Mouse (Mus musculus): Measurements from ENCODE around the gene Gatc. TPM values are rescaled to one million over a fixed set of nuclear protein-coding genes. Genes with fewer than 3 reads are reported as not detected.
"Not testable (repeated sequence)": the region's sequence is repeated elsewhere in the genome, so short reads cannot be mapped to it uniquely, and the experiment has no call there.

Gatc gene
- polyA plus RNA-seq, 1 experiment = 8.3 TPM

DNA sequence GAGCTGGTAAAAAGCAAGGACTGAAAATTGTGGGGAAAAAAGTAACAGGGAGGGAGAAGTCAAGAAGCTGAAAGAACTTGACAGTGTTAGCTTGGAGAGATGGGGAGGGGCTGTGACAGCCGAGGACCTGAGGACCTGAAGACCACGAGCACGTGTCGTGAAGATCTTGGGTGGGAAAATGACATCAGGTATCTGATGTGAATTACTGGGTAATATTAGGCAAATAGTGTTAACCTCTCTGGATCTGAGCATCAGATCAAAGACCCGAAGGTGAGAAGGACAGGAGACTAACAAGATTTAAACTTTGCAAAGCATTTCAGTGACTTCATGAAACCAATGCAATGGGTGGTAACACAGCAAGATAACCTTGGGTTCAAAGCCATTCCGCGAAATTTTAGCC lies 971 bp downstream of the Gatc start:
- 10% methylated on average over 7 of the region's 7 CpGs for WGBS
- no peak for DNase-seq (ENCODE audit: low read depth, low spot score)

- DNase-seq (ENCODE audit: low read depth, low spot score) = no peak
- WGBS = 62% methylated on average over 3 of the region's 3 CpGs
Measured at GRCm38 (mm10) chr5:115333626-115334025, 7.4 kb downstream of the Gatc start.

DNA sequence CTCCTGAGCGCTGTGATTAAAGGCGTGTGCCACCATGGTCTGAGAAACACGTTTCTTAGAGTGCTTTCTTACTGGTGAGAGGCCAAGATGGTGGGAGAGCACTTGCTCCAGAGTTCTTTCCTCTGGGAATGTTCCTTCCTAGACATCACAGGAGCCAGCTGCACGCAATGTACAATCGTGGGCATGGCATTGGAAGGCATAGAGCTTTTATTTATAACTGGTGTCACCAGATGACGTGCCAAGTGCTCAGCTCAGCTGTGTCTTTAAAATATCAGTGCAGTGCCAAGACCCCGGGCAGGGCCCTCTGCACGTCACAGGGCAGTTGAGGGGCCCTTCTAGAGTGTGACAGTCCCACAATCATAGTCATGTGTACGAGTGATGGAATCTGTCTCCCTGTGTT lies 10.0 kb downstream of the Gatc start:
- 81% methylated on average over 9 of the region's 9 CpGs for WGBS
- no peak for DNase-seq (ENCODE audit: low read depth, low spot score)

- 1% methylated on average over 55 of the region's 55 CpGs for WGBS
- no peak for DNase-seq (ENCODE audit: low read depth, low spot score)
Measured at GRCm38 (mm10) chr5:115327610-115328548, 13.1 kb downstream of the Gatc start.

DNA sequence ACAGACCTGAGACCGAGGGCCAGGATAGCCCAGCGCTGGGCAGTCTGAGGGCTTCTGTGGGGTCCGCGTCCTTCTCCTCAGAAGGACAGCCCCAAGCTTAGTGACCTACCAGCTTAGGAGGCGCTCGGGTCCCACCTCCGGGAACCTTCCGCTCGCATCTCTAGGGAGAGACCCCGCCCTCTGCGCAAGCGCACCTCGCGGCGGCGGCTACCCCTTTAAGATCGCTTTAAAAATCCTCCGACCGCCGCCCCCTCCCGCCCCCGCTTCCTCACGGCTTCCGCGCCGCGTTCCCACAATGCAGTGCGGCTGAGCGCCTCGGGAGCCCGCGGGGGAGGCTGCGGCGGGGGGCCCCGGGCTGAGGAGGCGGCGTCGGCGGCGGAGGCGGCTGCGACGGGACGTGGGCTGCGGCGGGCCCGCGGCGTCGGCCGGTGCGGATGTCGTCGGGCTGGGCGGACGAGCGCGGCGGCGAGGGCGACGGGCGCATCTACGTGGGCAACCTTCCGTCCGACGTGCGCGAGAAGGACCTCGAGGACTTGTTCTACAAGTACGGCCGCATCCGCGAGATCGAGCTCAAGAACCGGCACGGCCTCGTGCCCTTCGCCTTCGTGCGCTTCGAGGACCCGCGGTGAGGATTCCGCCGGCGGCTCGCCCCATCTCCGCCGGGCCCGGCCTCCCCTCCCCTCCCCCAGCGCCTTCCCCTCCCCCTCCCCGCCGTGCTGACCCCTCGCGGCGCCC lies 13.9 kb downstream of the Gatc start, which contains the start of gene Srsf9:
Gene Srsf9, plus strand, starts transcription at position 303 of the 735 bp plus-strand sequence.
- WGBS = under 1% methylated on average over 89 of the region's 97 CpGs
- no peak for DNase-seq (ENCODE audit: low read depth, low spot score)

DNA sequence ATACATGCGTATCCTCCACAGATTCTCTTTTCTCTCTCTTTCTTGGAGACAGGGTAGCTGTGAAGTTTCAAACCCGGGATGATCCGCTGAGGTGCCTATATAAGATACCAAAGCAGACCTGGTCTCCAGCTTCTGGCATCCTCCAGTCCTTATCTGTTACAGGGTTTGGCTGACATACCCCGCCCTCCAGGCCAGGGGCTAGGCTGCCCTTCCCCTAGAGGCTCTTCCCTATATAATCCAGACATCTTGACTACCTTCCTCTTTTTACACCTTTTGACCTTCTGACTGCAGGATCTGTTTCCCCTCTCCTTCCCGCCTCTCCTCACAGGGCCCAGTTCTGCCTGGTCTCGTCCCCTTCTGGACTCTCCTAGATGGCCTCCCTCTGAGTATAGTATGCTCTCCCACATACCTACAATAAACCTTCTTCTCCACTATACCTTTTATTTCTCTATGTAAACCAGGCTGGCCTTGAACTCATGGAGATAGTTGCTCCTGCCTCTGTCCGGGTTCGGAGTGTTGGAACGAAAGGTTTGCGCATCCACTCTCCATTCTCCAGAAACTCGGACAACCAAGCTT lies 14.6 kb downstream of the Gatc start:
- DNase-seq (ENCODE audit: low read depth, low spot score) = no peak
- WGBS = 17% methylated on average over 11 of the region's 11 CpGs

- WGBS = 4% methylated on average over 22 of the region's 22 CpGs
- DNase-seq (ENCODE audit: low read depth, low spot score) = no peak
Measured at GRCm38 (mm10) chr5:115319004-115319940, 21.7 kb downstream of the Gatc start.

GRCm38 (mm10) chr5:115317645-115318328 lies 23.2 kb downstream of the Gatc start:
- 14% methylated on average over 10 of the region's 10 CpGs for WGBS
- no peak for DNase-seq (ENCODE audit: low read depth, low spot score)

DNA sequence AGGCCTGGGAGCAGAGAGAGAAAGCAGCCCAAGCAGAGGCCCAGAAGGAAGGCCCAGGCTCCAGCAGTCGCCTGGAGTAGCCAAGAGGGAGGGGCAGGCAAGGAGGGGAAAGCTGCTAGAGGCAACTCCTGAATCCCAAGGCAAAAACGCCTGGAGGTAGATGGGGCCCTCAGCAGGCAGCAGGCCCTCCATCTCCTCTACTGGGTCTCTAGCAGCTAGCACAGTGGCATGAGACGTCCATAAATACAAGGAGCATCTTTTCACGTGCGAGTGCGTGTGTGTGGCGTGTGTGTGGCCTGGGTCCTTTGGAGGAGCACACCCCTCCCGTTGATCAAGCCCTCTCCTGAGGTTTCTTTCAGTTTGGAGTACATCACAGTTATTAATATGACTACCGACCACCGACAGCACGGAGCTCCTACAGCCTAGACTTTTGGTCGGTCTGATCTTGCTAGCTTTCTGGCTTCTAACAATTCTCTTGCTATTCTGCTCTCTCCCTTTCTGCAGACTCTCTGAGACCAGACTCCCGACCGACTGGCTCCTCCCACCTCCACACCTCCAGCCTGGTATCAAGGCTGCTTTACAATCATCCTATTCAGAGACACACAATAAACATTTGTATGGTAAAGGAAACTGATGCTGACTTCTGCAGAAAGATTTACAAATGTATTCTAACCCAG lies 23.9 kb downstream of the Gatc start:
- WGBS = 20% methylated on average over 14 of the region's 14 CpGs
- DNase-seq (ENCODE audit: low read depth, low spot score) = no peak

- 30% methylated on average over 5 of the region's 5 CpGs for WGBS
- peak; percentile 80 for DNase-seq (ENCODE audit: low read depth, low spot score)
Measured at GRCm38 (mm10) chr5:115313668-115313943, 27.4 kb downstream of the Gatc start.

- 31% methylated on average over 10 of the region's 10 CpGs for WGBS
- DNase-seq (ENCODE audit: low read depth, low spot score) = no peak
Measured at GRCm38 (mm10) chr5:115312816-115313667, 27.9 kb downstream of the Gatc start.

GRCm38 (mm10) chr5:115312354-115312753 lies 28.6 kb downstream of the Gatc start:
- WGBS = 43% methylated on average over 4 of the region's 4 CpGs
- DNase-seq (ENCODE audit: low read depth, low spot score) = no peak

GRCm38 (mm10) chr5:115302190-115302589 lies 38.8 kb downstream of the Gatc start:
- 75% methylated on average over 4 of the region's 7 CpGs for WGBS

GRCm38 (mm10) chr5:115301615-115302014 lies 39.4 kb downstream of the Gatc start:
- 16% methylated on average over 13 of the region's 13 CpGs for WGBS
- DNase-seq (ENCODE audit: low read depth, low spot score) = no peak

More at GRCm38 (mm10) chr5:115302190-115302589, 38.8 kb downstream of the Gatc start:
- DNase-seq (ENCODE audit: low read depth, low spot score) = not testable (repeated sequence)

GRCm38 (mm10) chr5:115300792-115301614 lies 40.0 kb downstream of the Gatc start, which contains the start of gene Dynll1:
TSS of gene Dynll1 (minus strand) at chr5:115300999.
- DNase-seq (ENCODE audit: low read depth, low spot score) = peak; percentile 81

GRCm38 (mm10) chr5:115300035-115300744 lies 40.8 kb downstream of the Gatc start:
- DNase-seq (ENCODE audit: low read depth, low spot score) = no peak

More at GRCm38 (mm10) chr5:115300792-115301614, 40.0 kb downstream of the Gatc start, which contains the start of gene Dynll1:
- under 1% methylated on average over 66 of the region's 66 CpGs for WGBS

More at GRCm38 (mm10) chr5:115300035-115300744, 40.8 kb downstream of the Gatc start:
- WGBS = 1% methylated on average over 46 of the region's 46 CpGs

Data from large intestine, adult 2 months (tissue).